Mouse (Mus musculus): ENCODE data around the gene Srl. TPM values are rescaled to one million over a fixed set of nuclear protein-coding genes. Genes with fewer than 3 reads are reported as not detected.
"Not testable (repeated sequence)": the region's sequence is repeated elsewhere in the genome, so short reads cannot be mapped to it uniquely, and the experiment has no call there.

Gene Srl
- polyA plus RNA-seq, 1 experiment from 2014 or later: 8.8 TPM

- 78% methylated on average over 10 of the region's 10 CpGs for WGBS
Observed at GRCm38 (mm10) chr16:4477591-4478215, 63.9 kb downstream of the Srl start.

GRCm38 (mm10) chr16:4474882-4475803 is 66.5 kb downstream of the Srl start:
- no peaks in the 10 kb centered on the region for H3K27me3 ChIP-seq (replicated peaks; ENCODE audit: control insufficient read depth, insufficient read depth, low read length)
- WGBS: 13% methylated on average over 42 of the region's 42 CpGs
- ATAC-seq (replicated peaks; ENCODE audit: low FRiP score) (peak; percentile 94), DNase-seq (ENCODE audit: low spot score) (peak; percentile 93)
- peak overlapping the region; percentile 76 for H3K4me2 ChIP-seq
- H3K9ac ChIP-seq (ENCODE audit: low read depth, low read length): peak overlapping the region; percentile 64
- no peaks in the 10 kb centered on the region for H3K9me3 ChIP-seq (ENCODE audit: control insufficient read depth, low read length)
- H3K4me3 ChIP-seq (ENCODE audit: low read depth, low read length): peak overlapping the region; percentile 61
- H3K36me3 ChIP-seq (ENCODE audit: control insufficient read depth, insufficient read depth, low read length): no peaks in the 10 kb centered on the region
- peaks cover 5% of the 10 kb centered on the region for H3K4me1 ChIP-seq (replicated peaks; ENCODE audit: control insufficient read depth, insufficient read depth, low read length)
- peak overlapping the region; percentile 4 for H3K27ac ChIP-seq (ENCODE audit: low read depth, low read length)

More at GRCm38 (mm10) chr16:4477591-4478215, 63.9 kb downstream of the Srl start:
- ATAC-seq (replicated peaks; ENCODE audit: low FRiP score) (no peak), DNase-seq (ENCODE audit: low spot score) (no peak)
- no peak overlapping the region for H3K9ac ChIP-seq (ENCODE audit: low read depth, low read length)
- no peak overlapping the region for H3K4me2 ChIP-seq
- H3K36me3 ChIP-seq (ENCODE audit: control insufficient read depth, insufficient read depth, low read length): no peaks in the 10 kb centered on the region
- no peaks in the 10 kb centered on the region for H3K27me3 ChIP-seq (replicated peaks; ENCODE audit: control insufficient read depth, insufficient read depth, low read length)
- H3K4me3 ChIP-seq (ENCODE audit: low read depth, low read length): no peak overlapping the region
- no peak overlapping the region for H3K27ac ChIP-seq (ENCODE audit: low read depth, low read length)
- peaks cover 5% of the 10 kb centered on the region for H3K4me1 ChIP-seq (replicated peaks; ENCODE audit: control insufficient read depth, insufficient read depth, low read length)
- no peaks in the 10 kb centered on the region for H3K9me3 ChIP-seq (ENCODE audit: control insufficient read depth, low read length)

GRCm38 (mm10) chr16:4474040-4474881 is 67.4 kb downstream of the Srl start:
- H3K27me3 ChIP-seq (replicated peaks; ENCODE audit: control insufficient read depth, insufficient read depth, low read length); DNase-seq (ENCODE audit: low spot score); H3K9me3 ChIP-seq (ENCODE audit: control insufficient read depth, low read length); H3K4me1 ChIP-seq (replicated peaks; ENCODE audit: control insufficient read depth, insufficient read depth, low read length); ATAC-seq (replicated peaks; ENCODE audit: low FRiP score); H3K36me3 ChIP-seq (ENCODE audit: control insufficient read depth, insufficient read depth, low read length): not testable (repeated sequence)
- 66% methylated on average over 10 of the region's 10 CpGs for WGBS
- Histone ChIP-seq H3K4me2 (peak overlapping the region; percentile 76), H3K9ac (ENCODE audit: low read depth, low read length) (peak overlapping the region; percentile 64), H3K27ac (ENCODE audit: low read depth, low read length) (peak overlapping the region; percentile 4), H3K4me3 (ENCODE audit: low read depth, low read length) (peak overlapping the region; percentile 61)

- Histone ChIP-seq H3K4me3 (ENCODE audit: low read depth, low read length) (no peak overlapping the region), H3K4me2 (no peak overlapping the region), H3K36me3 (ENCODE audit: control insufficient read depth, insufficient read depth, low read length) (no peaks in the 10 kb centered on the region), H3K9ac (ENCODE audit: low read depth, low read length) (no peak overlapping the region), H3K27ac (ENCODE audit: low read depth, low read length) (no peak overlapping the region), H3K27me3 (replicated peaks; ENCODE audit: control insufficient read depth, insufficient read depth, low read length) (no peaks in the 10 kb centered on the region), H3K9me3 (ENCODE audit: control insufficient read depth, low read length) (no peaks in the 10 kb centered on the region), H3K4me1 (replicated peaks; ENCODE audit: control insufficient read depth, insufficient read depth, low read length) (peaks cover 5% of the 10 kb centered on the region)
- no peak for DNase-seq (ENCODE audit: low spot score)
- WGBS: 80% methylated on average over 5 of the region's 5 CpGs
- no peak for ATAC-seq (replicated peaks; ENCODE audit: low FRiP score)
Observed at GRCm38 (mm10) chr16:4473231-4473630, 68.4 kb downstream of the Srl start.

- Histone ChIP-seq H3K4me3 (ENCODE audit: low read depth, low read length) (no peak overlapping the region), H3K27me3 (replicated peaks; ENCODE audit: control insufficient read depth, insufficient read depth, low read length) (no peaks in the 10 kb centered on the region), H3K9ac (ENCODE audit: low read depth, low read length) (no peak overlapping the region), H3K9me3 (ENCODE audit: control insufficient read depth, low read length) (no peaks in the 10 kb centered on the region), H3K4me1 (replicated peaks; ENCODE audit: control insufficient read depth, insufficient read depth, low read length) (peaks cover 5% of the 10 kb centered on the region), H3K27ac (ENCODE audit: low read depth, low read length) (no peak overlapping the region), H3K4me2 (no peak overlapping the region), H3K36me3 (ENCODE audit: control insufficient read depth, insufficient read depth, low read length) (no peaks in the 10 kb centered on the region)
- 59% methylated on average over 3 of the region's 3 CpGs for WGBS
- no peak for ATAC-seq (replicated peaks; ENCODE audit: low FRiP score)
- no peak for DNase-seq (ENCODE audit: low spot score)
Observed at GRCm38 (mm10) chr16:4472687-4473086, 68.9 kb downstream of the Srl start.

- no peak overlapping the region for H3K4me3 ChIP-seq (ENCODE audit: low read depth, low read length)
- no peak for ATAC-seq (replicated peaks; ENCODE audit: low FRiP score)
- H3K4me1 ChIP-seq (replicated peaks; ENCODE audit: control insufficient read depth, insufficient read depth, low read length): peaks cover 5% of the 10 kb centered on the region
- H3K36me3 ChIP-seq (ENCODE audit: control insufficient read depth, insufficient read depth, low read length): no peaks in the 10 kb centered on the region
- no peaks in the 10 kb centered on the region for H3K27me3 ChIP-seq (replicated peaks; ENCODE audit: control insufficient read depth, insufficient read depth, low read length)
- no peaks in the 10 kb centered on the region for H3K9me3 ChIP-seq (ENCODE audit: control insufficient read depth, low read length)
- H3K9ac ChIP-seq (ENCODE audit: low read depth, low read length): no peak overlapping the region; the same call in 1 of the 2 replicates
- 49% methylated on average over 10 of the region's 10 CpGs for WGBS
- no peak overlapping the region for H3K4me2 ChIP-seq
- DNase-seq (ENCODE audit: low spot score): no peak
- H3K27ac ChIP-seq (ENCODE audit: low read depth, low read length): no peak overlapping the region
Observed at GRCm38 (mm10) chr16:4469599-4470352, 71.8 kb downstream of the Srl start.

- Histone ChIP-seq H3K4me2 (no peak overlapping the region), H3K9me3 (ENCODE audit: control insufficient read depth, low read length) (no peaks in the 10 kb centered on the region), H3K36me3 (ENCODE audit: control insufficient read depth, insufficient read depth, low read length) (no peaks in the 10 kb centered on the region), H3K4me1 (replicated peaks; ENCODE audit: control insufficient read depth, insufficient read depth, low read length) (no peaks in the 10 kb centered on the region), H3K27ac (ENCODE audit: low read depth, low read length) (no peak overlapping the region), H3K4me3 (ENCODE audit: low read depth, low read length) (no peak overlapping the region), H3K9ac (ENCODE audit: low read depth, low read length) (no peak overlapping the region), H3K27me3 (replicated peaks; ENCODE audit: control insufficient read depth, insufficient read depth, low read length) (no peaks in the 10 kb centered on the region)
- 63% methylated on average over 9 of the region's 9 CpGs for WGBS
- no peak for ATAC-seq (replicated peaks; ENCODE audit: low FRiP score)
- no peak for DNase-seq (ENCODE audit: low spot score)
Observed at GRCm38 (mm10) chr16:4464529-4465089, 77.0 kb downstream of the Srl start.

GRCm38 (mm10) chr16:4457927-4458326 is 83.7 kb downstream of the Srl start:
- 78% methylated on average over 3 of the region's 3 CpGs for WGBS
- H3K36me3 ChIP-seq (ENCODE audit: control insufficient read depth, insufficient read depth, low read length): no peaks in the 10 kb centered on the region
- H3K4me2 ChIP-seq: no peak overlapping the region
- H3K4me3 ChIP-seq (ENCODE audit: low read depth, low read length): no peak overlapping the region
- no peak overlapping the region for H3K9ac ChIP-seq (ENCODE audit: low read depth, low read length)
- no peak for DNase-seq (ENCODE audit: low spot score)
- no peaks in the 10 kb centered on the region for H3K4me1 ChIP-seq (replicated peaks; ENCODE audit: control insufficient read depth, insufficient read depth, low read length)
- no peaks in the 10 kb centered on the region for H3K9me3 ChIP-seq (ENCODE audit: control insufficient read depth, low read length)
- no peak for ATAC-seq (replicated peaks; ENCODE audit: low FRiP score)
- H3K27ac ChIP-seq (ENCODE audit: low read depth, low read length): no peak overlapping the region
- no peaks in the 10 kb centered on the region for H3K27me3 ChIP-seq (replicated peaks; ENCODE audit: control insufficient read depth, insufficient read depth, low read length)

All from liver, embryonic 11.5 days (tissue).